Mouse (Mus musculus) kidney, adult 2 months (tissue): ENCODE measurements around the gene Gsg1l.

Experiments
- CTCF ChIP-seq: fragments of 200-500 bp; conservative IDR thresholded peaks from 2 replicates; pipeline ENCODE4 v1.5.1; 2011; ENCODE audit warnings: low read depth, mild to moderate bottlenecking, control low read depth, low read length, moderate library complexity, mixed read lengths; ENCODE audit not compliant: insufficient read depth, insufficient read length
- POLR2A ChIP-seq: fragments of 200-500 bp; IDR thresholded peaks from one replicate; pipeline ENCODE4 v1.6.1; 2011; ENCODE audit warnings: low read depth, low read length, control low read depth

DNA sequence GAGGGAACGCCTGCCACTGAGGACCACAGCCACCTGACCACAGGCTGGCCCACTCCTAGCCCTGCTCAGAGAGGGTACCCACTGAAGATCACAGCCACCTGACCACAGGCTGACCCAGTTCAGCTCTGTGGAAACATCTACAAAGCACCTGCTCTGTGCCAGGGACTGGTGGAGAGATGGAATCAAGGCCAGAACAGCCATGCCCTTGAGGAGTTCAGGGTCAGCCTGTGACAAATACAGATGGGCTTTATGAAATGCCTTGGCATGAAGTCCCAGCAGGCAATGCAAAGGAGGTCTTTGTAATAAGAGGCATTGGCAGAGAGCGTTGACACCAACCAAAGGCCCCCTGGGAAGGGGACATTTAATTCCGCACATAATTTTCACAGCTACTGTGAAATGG is 93.9 kb downstream of the Gsg1l start:
- TF ChIP-seq POLR2A = no peak
- no peak for TF ChIP-seq CTCF
